Mouse (Mus musculus): ENCODE data around the gene Fmnl3. TPM values are rescaled to one million over a fixed set of nuclear protein-coding genes. Genes with fewer than 3 reads are reported as not detected.

The Fmnl3 gene
- polyA plus RNA-seq, 1 experiment from 2014 or later, result 30.9 TPM

DNA sequence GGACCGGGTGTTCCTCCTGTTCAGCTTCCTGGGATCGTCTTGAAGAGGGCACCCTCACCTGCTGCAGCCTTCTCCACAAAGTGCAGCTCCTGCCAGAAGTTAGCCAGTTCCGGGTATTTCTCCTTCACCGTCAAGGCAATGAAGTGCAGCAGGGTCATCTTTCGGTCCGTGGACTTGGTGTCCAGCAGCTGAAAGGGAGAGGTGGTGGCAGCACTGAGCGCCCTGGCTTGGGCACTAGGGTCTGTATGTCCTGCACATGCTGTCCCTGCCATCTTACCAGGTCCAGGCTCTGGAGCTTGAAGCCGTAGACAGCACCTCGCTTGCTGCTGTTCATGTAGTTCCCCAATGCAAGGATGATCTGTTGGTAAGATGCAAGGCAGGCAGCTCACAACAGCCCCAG, 49.3 kb downstream of the Fmnl3 start:
- Histone ChIP-seq H3K27me3 (no peaks in the 10 kb centered on the region), H3K9me3 (no peaks in the 10 kb centered on the region), H3K4me2 (replicated peaks) (no peak overlapping the region), H3K36me3 (peaks cover 99% of the 10 kb centered on the region), H3K4me3 (no peak overlapping the region), H3K9ac (0 out of 2 replicates have a peak overlapping the region, but pooled peaks have one; percentile 4), H3K4me1 (no peaks in the 10 kb centered on the region), H3K27ac (peak overlapping the region; percentile 33; the same call in 1 of the 2 replicates)
- no peak for ATAC-seq (ENCODE audit: low FRiP score, low read depth)
- WGBS, result 88% methylated on average over 9 of the region's 9 CpGs

DNA sequence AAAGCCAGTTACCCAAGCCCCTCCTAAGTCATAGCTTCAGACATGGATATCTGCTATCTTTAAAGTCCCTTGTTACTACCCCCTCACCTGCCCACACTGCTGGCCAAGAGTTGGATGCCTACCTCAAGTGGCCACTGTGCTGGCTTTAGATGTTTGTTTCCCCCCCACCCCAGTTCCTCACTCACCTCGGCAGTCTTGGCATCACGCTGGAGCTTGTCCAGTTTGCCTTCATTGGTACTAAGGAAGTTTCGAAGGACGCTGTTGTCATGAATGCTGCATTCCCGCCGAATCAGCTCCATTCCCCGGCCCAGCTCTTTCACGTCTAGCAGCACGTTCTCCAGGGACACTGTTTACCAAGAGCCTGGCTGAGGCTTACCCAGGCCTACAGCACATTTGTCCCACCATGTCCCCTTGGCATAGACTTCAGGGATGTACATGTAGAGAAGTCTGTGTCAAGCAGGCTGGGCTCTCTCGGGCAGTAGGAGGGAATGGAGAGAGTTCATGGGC, 50.1 kb downstream of the Fmnl3 start:
- no peak overlapping the region for H3K4me2 ChIP-seq (replicated peaks)
- 81% methylated on average over 10 of the region's 10 CpGs for WGBS
- H3K27ac ChIP-seq, result peak overlapping the region; percentile 17; the same call in 1 of the 2 replicates
- no peak for ATAC-seq (ENCODE audit: low FRiP score, low read depth)
- no peak overlapping the region for H3K4me3 ChIP-seq
- H3K36me3 ChIP-seq, result peaks cover 99% of the 10 kb centered on the region
- no peaks in the 10 kb centered on the region for H3K27me3 ChIP-seq
- no peaks in the 10 kb centered on the region for H3K4me1 ChIP-seq
- H3K9ac ChIP-seq, result no peak overlapping the region
- H3K9me3 ChIP-seq, result no peaks in the 10 kb centered on the region

DNA sequence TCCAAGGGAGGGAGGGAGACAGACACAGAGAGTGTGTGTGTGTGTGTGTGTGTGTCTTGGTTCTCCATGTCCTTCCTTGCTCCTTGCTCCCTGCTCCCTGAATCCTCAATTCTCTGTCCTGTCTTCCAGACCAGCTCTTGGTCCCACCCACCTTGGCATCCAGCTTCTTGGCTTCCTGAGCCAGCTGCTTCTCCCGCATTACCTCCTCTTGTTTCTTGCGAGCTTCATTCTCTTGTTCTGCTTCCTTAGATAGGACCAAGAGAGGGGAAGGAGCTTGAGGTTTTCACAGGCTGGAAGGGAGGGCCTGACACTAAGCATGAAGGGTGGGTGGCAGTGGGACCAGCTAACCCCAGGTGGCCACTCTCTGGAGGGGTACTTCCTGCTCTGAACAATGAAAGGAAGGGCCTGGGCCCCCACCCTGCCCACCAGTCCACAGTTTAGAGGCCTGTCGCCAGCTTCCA, 50.8 kb downstream of the Fmnl3 start:
- Histone ChIP-seq H3K36me3 (peaks cover 99% of the 10 kb centered on the region), H3K9ac (no peak overlapping the region), H3K27ac (no peak overlapping the region; the same call in 1 of the 2 replicates), H3K4me2 (replicated peaks) (no peak overlapping the region), H3K9me3 (no peaks in the 10 kb centered on the region), H3K4me1 (no peaks in the 10 kb centered on the region), H3K27me3 (no peaks in the 10 kb centered on the region), H3K4me3 (no peak overlapping the region)
- ATAC-seq (ENCODE audit: low FRiP score, low read depth), result no peak
- WGBS, result 74% methylated on average over 3 of the region's 3 CpGs

DNA sequence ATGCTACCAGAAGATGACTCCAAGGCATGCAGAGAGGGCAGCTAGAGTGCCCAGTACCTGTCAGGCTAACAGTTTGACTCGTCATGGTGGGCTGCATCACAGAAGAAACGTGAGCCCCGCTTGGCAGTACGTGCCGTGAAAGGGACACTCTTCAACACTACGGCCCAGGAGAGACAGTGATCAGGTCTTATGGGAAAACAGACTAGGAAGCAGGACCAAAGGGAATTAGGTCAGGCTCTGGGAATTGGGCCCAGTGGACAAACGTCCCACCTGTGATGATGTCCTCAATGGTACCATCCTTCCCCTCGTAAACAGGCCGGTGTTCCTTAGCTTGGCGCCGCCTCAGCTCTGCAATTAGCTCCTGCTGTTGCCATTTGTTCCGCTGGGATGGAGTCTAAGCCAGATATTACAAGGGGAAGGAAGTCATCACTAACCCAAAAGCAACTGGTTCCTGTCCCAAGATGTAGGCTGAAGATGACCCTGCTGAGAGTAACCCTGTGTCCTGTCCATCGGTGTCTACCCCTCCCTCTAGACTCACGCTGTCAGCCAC, 51.3 kb downstream of the Fmnl3 start:
- no peak for ATAC-seq (ENCODE audit: low FRiP score, low read depth)
- H3K9me3 ChIP-seq, result no peaks in the 10 kb centered on the region
- H3K27me3 ChIP-seq, result no peaks in the 10 kb centered on the region
- H3K27ac ChIP-seq, result no peak overlapping the region; the same call in 1 of the 2 replicates
- no peak overlapping the region for H3K4me3 ChIP-seq
- H3K4me1 ChIP-seq, result no peaks in the 10 kb centered on the region
- H3K4me2 ChIP-seq (replicated peaks), result no peak overlapping the region
- no peak overlapping the region for H3K9ac ChIP-seq
- WGBS, result 77% methylated on average over 14 of the region's 14 CpGs
- peaks cover 99% of the 10 kb centered on the region for H3K36me3 ChIP-seq

DNA sequence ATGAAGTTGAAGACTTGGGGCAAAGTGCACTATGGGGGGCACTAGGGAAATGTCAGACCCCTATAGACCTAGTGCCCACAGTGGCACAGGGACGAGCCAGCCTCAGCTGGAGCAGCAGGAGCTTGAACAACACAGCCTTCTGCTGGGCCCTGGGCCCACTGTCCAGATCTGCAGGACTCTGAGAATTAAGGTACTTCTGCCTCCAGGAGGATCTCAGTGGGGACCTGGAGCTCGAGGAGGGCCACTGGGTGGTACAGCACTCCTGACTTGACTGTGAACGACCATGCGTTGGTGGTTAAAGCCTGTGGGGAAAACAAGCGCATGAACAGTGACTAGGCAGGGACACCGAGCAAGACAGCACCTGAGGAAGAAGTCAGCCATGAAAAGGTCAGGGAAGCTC, 52.2 kb downstream of the Fmnl3 start:
- Histone ChIP-seq H3K4me2 (replicated peaks) (no peak overlapping the region), H3K9ac (0 out of 2 replicates have a peak overlapping the region, but pooled peaks have one; percentile 19), H3K27ac (peak overlapping the region; percentile 44; the same call in 1 of the 2 replicates), H3K27me3 (no peaks in the 10 kb centered on the region), H3K4me3 (no peak overlapping the region), H3K4me1 (no peaks in the 10 kb centered on the region), H3K9me3 (no peaks in the 10 kb centered on the region), H3K36me3 (peaks cover 98% of the 10 kb centered on the region)
- no peak for ATAC-seq (ENCODE audit: low FRiP score, low read depth)
- WGBS, result 91% methylated on average over 6 of the region's 6 CpGs

DNA sequence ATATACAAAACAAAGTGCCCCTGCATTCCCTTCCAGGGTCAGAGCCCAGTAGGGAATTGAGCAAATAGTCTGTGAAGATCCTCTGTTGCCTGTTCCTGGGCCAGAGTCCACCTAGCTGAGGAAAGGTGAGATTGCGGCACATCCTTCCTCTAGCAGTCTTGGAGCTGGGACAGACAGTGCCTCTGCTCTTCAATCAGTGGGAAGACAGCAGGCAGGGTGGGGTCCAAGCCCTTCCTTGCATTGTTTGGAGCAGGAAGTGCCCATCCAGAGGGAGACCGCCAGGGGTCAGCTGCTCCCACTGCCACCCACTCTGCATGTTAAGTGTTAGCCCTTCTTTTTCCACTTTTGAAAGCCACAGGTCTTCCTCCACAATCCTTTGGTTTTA, 53.0 kb downstream of the Fmnl3 start:
- no peak for ATAC-seq (ENCODE audit: low FRiP score, low read depth)
- Histone ChIP-seq H3K27ac (peak overlapping the region; percentile 44; the same call in 1 of the 2 replicates), H3K9me3 (no peaks in the 10 kb centered on the region), H3K4me2 (replicated peaks) (no peak overlapping the region), H3K4me1 (no peaks in the 10 kb centered on the region), H3K4me3 (no peak overlapping the region), H3K9ac (peak overlapping the region; percentile 19), H3K27me3 (no peaks in the 10 kb centered on the region), H3K36me3 (peaks cover 98% of the 10 kb centered on the region)
- 83% methylated on average over 2 of the region's 2 CpGs for WGBS

DNA sequence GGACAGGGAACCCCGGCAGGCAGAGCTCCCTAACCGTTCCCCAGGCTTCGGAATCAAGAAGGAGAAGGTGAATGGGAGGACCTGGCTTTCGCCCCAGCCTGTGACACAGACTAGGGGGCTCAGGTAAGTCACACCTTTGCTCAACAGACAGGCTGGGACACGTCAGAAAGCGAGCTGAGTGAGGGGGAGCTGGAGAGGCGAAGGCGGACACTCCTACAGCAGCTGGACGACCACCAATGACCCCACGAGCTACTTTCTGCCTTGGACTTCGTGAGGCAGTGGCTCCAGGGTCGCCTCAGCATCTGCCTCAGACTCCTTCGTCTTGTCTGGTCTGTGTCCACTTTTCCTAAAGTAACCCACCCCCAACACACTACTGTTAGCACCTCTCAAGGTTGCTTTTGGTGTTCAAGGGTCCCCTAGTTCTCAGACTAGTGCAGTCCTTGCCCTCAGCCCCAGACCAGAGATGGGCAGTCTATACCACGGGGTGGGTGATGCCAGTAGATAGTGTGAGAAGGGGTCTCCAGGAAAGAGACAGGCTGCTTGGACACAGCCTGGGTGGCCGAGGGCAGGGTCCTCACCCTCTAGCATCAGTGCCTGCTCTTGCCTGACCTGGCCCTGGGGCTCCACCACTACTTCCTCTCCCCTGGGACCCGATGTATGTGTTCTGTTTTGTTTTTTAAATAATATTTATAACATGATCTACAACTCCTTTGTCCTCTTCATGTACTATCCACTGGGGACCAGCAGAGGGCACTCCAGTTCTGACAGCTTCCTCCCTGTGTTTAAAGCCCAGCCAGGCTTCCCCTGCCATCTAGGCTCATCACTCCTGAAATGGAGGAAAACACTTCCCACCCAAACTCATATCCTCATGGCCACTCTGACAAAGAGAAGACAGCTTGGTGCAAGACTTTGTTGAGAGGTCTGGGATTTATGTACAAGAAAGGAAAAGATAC, 53.7 kb downstream of the Fmnl3 start:
- H3K4me2 ChIP-seq (replicated peaks), result no peak overlapping the region
- no peaks in the 10 kb centered on the region for H3K4me1 ChIP-seq
- H3K36me3 ChIP-seq, result peaks cover 98% of the 10 kb centered on the region
- peak; percentile 34; the same call in 1 of the 2 replicates for ATAC-seq (ENCODE audit: low FRiP score, low read depth)
- H3K9me3 ChIP-seq, result no peaks in the 10 kb centered on the region
- peak overlapping the region; percentile 44; the same call in 1 of the 2 replicates for H3K27ac ChIP-seq
- no peak overlapping the region for H3K9ac ChIP-seq
- H3K27me3 ChIP-seq, result no peaks in the 10 kb centered on the region
- WGBS, result 77% methylated on average over 16 of the region's 16 CpGs
- no peak overlapping the region for H3K4me3 ChIP-seq

DNA sequence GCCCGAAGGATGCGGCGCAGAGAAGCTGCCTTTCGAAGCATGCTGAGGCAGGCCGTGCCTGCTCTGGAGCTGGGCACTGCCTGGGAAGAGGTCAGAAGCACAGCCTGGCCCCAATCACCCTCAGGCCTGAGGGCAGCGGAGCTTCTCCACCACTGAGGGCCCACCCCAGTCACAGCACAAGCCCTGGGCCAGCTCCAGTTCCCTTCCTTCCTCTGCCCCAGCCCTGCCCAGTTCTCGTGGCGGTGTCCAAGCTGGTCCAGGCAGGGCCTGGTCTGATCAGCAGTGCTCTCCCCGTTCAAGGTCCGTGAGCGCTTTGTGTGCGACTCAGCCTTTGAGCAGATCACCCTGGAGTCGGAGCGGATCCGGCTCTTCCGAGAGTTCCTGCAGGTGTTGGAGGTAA, 55.4 kb downstream of the Fmnl3 start:
- Histone ChIP-seq H3K4me3 (no peak overlapping the region), H3K36me3 (peaks cover 97% of the 10 kb centered on the region), H3K4me1 (no peaks in the 10 kb centered on the region), H3K27me3 (no peaks in the 10 kb centered on the region), H3K9ac (no peak overlapping the region), H3K27ac (no peak overlapping the region), H3K9me3 (no peaks in the 10 kb centered on the region), H3K4me2 (replicated peaks) (no peak overlapping the region)
- 93% methylated on average over 16 of the region's 16 CpGs for WGBS
- ATAC-seq (ENCODE audit: low FRiP score, low read depth), result no peak

DNA sequence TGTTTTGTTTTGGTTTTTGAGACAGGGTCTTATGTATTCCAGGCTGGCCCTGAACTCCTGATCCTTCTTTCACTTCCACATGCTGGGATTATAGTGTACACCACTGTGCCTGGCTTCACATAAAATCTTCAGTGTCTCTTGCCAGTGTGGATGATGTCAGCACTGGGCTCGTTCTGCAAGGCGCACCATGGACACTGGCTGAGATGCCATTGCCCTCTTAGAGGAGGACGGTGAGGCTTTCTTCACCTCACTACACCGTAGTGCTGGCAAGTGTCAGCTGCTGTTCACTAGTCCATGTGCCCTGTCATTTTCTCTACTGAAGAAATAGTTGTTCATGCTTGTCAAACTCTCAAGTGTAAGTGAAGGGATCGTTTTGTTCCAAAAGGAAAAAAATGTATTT, 59.7 kb downstream of the Fmnl3 start:
- peaks cover 97% of the 10 kb centered on the region for H3K36me3 ChIP-seq
- H3K9ac ChIP-seq, result no peak overlapping the region
- H3K4me1 ChIP-seq, result no peaks in the 10 kb centered on the region
- H3K4me3 ChIP-seq, result no peak overlapping the region
- H3K4me2 ChIP-seq (replicated peaks), result no peak overlapping the region
- ATAC-seq (ENCODE audit: low FRiP score, low read depth), result no peak
- no peaks in the 10 kb centered on the region for H3K9me3 ChIP-seq
- H3K27me3 ChIP-seq, result no peaks in the 10 kb centered on the region
- 86% methylated on average over 5 of the region's 5 CpGs for WGBS
- no peak overlapping the region for H3K27ac ChIP-seq

DNA sequence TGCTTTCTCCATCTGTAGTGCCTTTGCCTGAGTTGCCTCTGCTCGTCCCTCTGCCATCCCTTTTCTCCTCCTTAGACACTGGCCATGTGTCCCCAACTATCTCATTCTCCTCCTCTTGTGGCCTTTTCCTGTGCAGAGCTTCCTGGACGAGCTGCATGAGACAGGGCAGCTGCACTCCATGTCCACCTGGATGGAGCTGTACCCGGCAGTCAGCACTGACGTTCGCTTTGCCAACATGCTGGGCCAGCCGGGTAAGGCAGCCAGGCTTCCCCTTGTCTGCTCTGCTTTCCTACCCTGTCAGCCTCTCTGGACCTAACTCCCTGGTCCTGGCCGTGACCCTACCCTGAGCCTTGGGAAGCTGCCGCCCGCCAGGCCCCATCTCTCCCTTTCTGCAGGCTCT, 60.7 kb downstream of the Fmnl3 start:
- WGBS, result 91% methylated on average over 9 of the region's 9 CpGs
- Histone ChIP-seq H3K27me3 (no peaks in the 10 kb centered on the region), H3K4me3 (no peak overlapping the region), H3K9ac (no peak overlapping the region), H3K4me2 (replicated peaks) (no peak overlapping the region), H3K36me3 (peaks cover 97% of the 10 kb centered on the region), H3K27ac (no peak overlapping the region), H3K4me1 (no peaks in the 10 kb centered on the region), H3K9me3 (no peaks in the 10 kb centered on the region)
- ATAC-seq (ENCODE audit: low FRiP score, low read depth), result no peak

DNA sequence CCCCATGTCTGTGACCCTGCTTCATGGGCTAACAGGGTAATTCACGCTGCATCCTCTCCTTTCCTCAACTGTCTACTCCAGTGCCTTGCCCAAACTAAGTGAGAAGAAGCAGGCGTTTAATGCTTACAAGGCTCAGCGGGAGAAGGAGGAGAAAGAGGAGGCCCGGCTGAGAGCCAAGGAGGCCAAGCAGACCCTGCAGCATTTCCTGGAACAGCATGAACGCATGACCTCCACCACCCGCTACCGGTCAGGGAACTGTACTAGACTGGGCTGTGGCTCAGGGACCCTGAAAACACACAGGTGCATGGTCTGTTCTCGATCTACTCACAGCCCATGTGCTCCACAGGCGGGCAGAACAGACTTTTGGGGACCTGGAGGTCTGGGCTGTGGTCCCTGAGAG, 62.8 kb downstream of the Fmnl3 start:
- H3K27ac ChIP-seq, result no peak overlapping the region
- H3K4me1 ChIP-seq, result no peaks in the 10 kb centered on the region
- no peak for ATAC-seq (ENCODE audit: low FRiP score, low read depth)
- H3K4me2 ChIP-seq (replicated peaks), result no peak overlapping the region
- H3K9ac ChIP-seq, result no peak overlapping the region
- H3K9me3 ChIP-seq, result no peaks in the 10 kb centered on the region
- H3K36me3 ChIP-seq, result peaks cover 98% of the 10 kb centered on the region
- no peaks in the 10 kb centered on the region for H3K27me3 ChIP-seq
- H3K4me3 ChIP-seq, result no peak overlapping the region
- WGBS, result 85% methylated on average over 9 of the region's 9 CpGs

DNA sequence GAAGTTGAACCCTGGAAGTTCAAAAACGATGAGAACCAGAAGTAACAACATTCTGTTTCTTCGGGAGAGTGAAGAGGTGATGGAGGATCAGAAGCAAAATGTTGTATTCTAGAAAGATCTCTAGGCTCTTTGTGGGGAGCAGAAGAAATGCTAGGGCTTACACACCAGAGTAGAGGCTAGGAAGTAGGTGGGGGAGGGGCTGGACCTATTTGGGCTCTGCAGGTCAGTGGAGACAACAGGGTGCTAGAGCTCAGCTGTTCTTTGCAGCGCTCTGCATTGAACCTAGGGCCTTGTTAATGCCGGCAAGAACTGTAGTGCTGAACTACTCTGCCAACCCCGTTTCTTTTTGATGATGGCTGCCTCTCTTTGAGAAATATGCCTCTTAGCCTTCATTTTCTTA, 74.1 kb downstream of the Fmnl3 start:
- ATAC-seq (ENCODE audit: low FRiP score, low read depth), result no peak
- Histone ChIP-seq H3K27me3 (no peaks in the 10 kb centered on the region), H3K9me3 (no peaks in the 10 kb centered on the region), H3K4me3 (peak overlapping the region; percentile 67), H3K4me2 (replicated peaks) (peak overlapping the region; percentile 75), H3K27ac (peak overlapping the region; percentile 88; the same call in 1 of the 2 replicates), H3K9ac (peak overlapping the region; percentile 78), H3K36me3 (peaks cover 9% of the 10 kb centered on the region), H3K4me1 (peaks cover 23% of the 10 kb centered on the region)
- WGBS, result 33% methylated on average over 5 of the region's 5 CpGs

All from limb, embryonic 13.5 days (tissue).